Mouse (Mus musculus): ENCODE data around the gene Tceal3. TPM values are rescaled to one million over a fixed set of nuclear protein-coding genes. Genes with fewer than 3 reads are reported as not detected.

The Tceal3 gene
- polyA plus RNA-seq (2015; fragmentation: Nextera tagmentation; extraction: Ambion mirVana) = 1.8 and 3.0 TPM in 2 replicates

DNA sequence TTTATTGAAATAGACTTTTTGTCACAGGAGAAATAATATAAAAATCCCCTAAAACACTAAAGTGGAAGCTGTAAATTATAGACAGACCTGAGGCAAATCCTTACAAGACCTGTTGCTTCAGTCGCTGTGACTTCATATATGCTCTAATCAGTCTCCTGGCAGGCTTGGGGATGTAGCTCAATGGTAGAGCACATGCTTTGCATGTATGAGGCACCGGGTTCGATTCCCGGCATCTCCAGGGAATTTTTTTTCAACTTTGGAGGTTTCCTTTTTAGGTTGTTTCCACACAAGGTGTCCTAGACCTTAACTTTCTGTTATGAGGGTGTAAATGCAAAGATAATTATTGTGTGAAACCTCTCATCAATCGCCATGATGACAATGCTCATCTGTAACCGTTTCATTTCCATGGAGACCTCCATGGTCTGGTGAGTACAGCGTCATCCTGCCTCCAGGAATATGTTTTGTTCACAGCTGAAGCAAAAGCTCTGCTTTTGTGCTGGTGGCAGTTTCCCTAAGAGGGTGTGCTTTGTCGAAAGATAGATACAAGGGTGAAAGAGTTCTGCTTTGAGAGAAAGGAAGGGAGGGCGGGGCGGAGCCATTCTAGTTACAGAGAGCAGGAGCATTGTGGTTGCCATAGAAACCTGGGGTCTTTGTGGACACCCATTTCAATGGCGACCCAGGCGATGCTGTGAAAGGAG is at the start of gene Tceal3:
Tceal3 (plus strand) TSS at position 644 of the 698 bp plus-strand sequence.

DNA sequence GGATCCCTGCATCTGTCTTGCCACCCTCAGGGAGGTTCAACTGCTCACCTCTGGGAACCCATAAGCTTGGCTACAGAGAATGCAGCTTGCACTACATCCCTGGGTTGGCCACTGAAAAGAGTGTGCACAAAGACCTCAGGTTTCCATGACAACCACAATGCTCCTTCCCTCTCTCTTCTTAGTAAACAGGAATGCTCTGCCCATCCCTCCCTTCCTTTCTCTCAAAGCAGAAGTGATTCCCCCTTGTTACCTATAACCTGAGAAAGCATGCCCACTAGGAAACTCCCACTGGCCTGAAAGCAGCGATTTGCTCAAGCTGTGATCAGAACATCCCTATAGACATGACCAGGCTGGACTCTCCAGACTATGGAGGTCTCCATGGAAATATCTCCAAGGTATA is 46.7 kb upstream of the Tceal3 start, which contains the start of gene Kir3dl2:
Kir3dl2 (minus strand) TSS at position 101 of the 400 bp plus-strand sequence.

GRCm38 (mm10) chrX:136707446-136708167 is 117.0 kb downstream of the Tceal3 start, which contains the start of gene Tceal1:
Gene Tceal1, plus strand, starts transcription at chrX:136707982.

Other genes starting within 250 kb of the Tceal3 start
- not detected in 2 replicates for gene Kir3dl1, start 72.8 kb upstream of the Tceal3 start, polyA plus RNA-seq (2015; fragmentation: Nextera tagmentation; extraction: Ambion mirVana)
- not detected in 2 replicates for gene Kir3dl2, start 46.8 kb upstream of the Tceal3 start, polyA plus RNA-seq (2015; fragmentation: Nextera tagmentation; extraction: Ambion mirVana)
- 2.3 and 3.8 TPM in 2 replicates for gene Tceal1, start 117.1 kb downstream of the Tceal3 start, polyA plus RNA-seq (2015; fragmentation: Nextera tagmentation; extraction: Ambion mirVana)
- gene Morf4l2, start 152.8 kb downstream of the Tceal3 start, polyA plus RNA-seq (2015; fragmentation: Nextera tagmentation; extraction: Ambion mirVana) = 193 and 199 TPM in 2 replicates
- not detected in 2 replicates for gene Glra4, start 189.3 kb downstream of the Tceal3 start, polyA plus RNA-seq (2015; fragmentation: Nextera tagmentation; extraction: Ambion mirVana)
- 0.97 and 1.0 TPM in 2 replicates for gene Plp1, start 231.8 kb downstream of the Tceal3 start, polyA plus RNA-seq (2015; fragmentation: Nextera tagmentation; extraction: Ambion mirVana)